Comparison of ENCODE assay signal across 10 mouse cellular contexts in genomic region chrX:99059119-99059518, GRCm38 (mm10). TPM values are rescaled to one million over a fixed set of nuclear protein-coding genes. Genes with fewer than 3 reads are reported as not detected.
A peak's percentile ranks its signal among the peaks of the same experiment; 100 is the strongest.
DNase-seq lines count a peak whose midpoint lies in the region; ATAC-seq and TF ChIP-seq lines count a peak whose summit lies in the region.
"Had no signal": no experiment of that assay in that cellular context is flagged by ENCODE, and none has a peak within 500 bp of the region (broad histone marks: within the 10 kb centered on the region; RNA-seq: fewer than 3 reads in every experiment).

No protein-coding gene starts in this region.

- H3K9ac ChIP-seq in liver, adult 2 months (ENCODE audit: low read depth, low read length) = no peak overlapping the region
- H3K9ac ChIP-seq in liver, embryonic 11.5 days (ENCODE audit: low read depth, low read length) = no peak overlapping the region
- no peak overlapping the region for H3K9ac ChIP-seq in limb, embryonic 11.5 days (ENCODE audit: low read length)
- H3K9ac ChIP-seq: embryonic facial prominence, embryonic 13.5 days had no signal

- peak; percentile 8 to 15 for DNase-seq in cerebellum, postnatal 10 days
- no peak for DNase-seq in cerebellum, postnatal 25 days
- no peak for DNase-seq in liver, adult 2 months (ENCODE audit: extremely low read depth, low read depth, low spot score)
- DNase-seq in liver, embryonic 11.5 days (ENCODE audit: low spot score) = no peak
- DNase-seq in R1 (ENCODE audit: low read depth, low spot score) = peak; percentile 37
- peak; percentile 35 for DNase-seq in limb, embryonic 11.5 days (ENCODE audit: low spot score)
- no peak for DNase-seq in layer of hippocampus, postnatal 36 days
- DNase-seq: kidney, postnatal 10 days had no signal

- no peaks in the 10 kb centered on the region; the same call in 1 of the 2 replicates for H3K4me1 ChIP-seq in liver, adult 2 months (ENCODE audit: control insufficient read depth, insufficient read depth, low read length)
- H3K4me1 ChIP-seq in liver, embryonic 11.5 days (replicated peaks; ENCODE audit: control insufficient read depth, insufficient read depth, low read length) = no peaks in the 10 kb centered on the region
- no peaks in the 10 kb centered on the region for H3K4me1 ChIP-seq in limb, embryonic 11.5 days (ENCODE audit: control insufficient read depth, insufficient read depth, low read length)
- H3K4me1 ChIP-seq: embryonic facial prominence, embryonic 13.5 days had no signal

- H3K79me2 ChIP-seq in liver, adult 2 months (ENCODE audit: control insufficient read depth, insufficient read depth, low read length) = no peaks in the 10 kb centered on the region

- 28% methylated on average over 4 of the region's 4 CpGs for WGBS in liver, adult 2 months
- WGBS in liver, embryonic 11.5 days = 39% methylated on average over 4 of the region's 4 CpGs
- 27% methylated on average over 4 of the region's 4 CpGs for WGBS in limb, embryonic 11.5 days

- no peaks in the 10 kb centered on the region; the same call in 1 of the 2 replicates for H3K36me3 ChIP-seq in liver, adult 2 months (ENCODE audit: control insufficient read depth, insufficient read depth, low read length)
- no peaks in the 10 kb centered on the region for H3K36me3 ChIP-seq in liver, embryonic 11.5 days (ENCODE audit: control insufficient read depth, insufficient read depth, low read length)
- H3K36me3 ChIP-seq in limb, embryonic 11.5 days (ENCODE audit: control insufficient read depth, insufficient read depth, low read length) = no peaks in the 10 kb centered on the region
- H3K36me3 ChIP-seq: embryonic facial prominence, embryonic 13.5 days had no signal

- H3K4me2 ChIP-seq in liver, embryonic 11.5 days = no peak overlapping the region
- no peak overlapping the region for H3K4me2 ChIP-seq in limb, embryonic 11.5 days (ENCODE audit: low read depth, severe bottlenecking)
- H3K4me2 ChIP-seq: embryonic facial prominence, embryonic 13.5 days had no signal

- no peak overlapping the region for H3K4me3 ChIP-seq in liver, adult 2 months (ENCODE audit: insufficient read depth, low read depth, low read length)
- H3K4me3 ChIP-seq in liver, embryonic 11.5 days (ENCODE audit: low read depth, low read length) = no peak overlapping the region
- no peak overlapping the region for H3K4me3 ChIP-seq in limb, embryonic 11.5 days (ENCODE audit: low read depth, low read length)
- H3K4me3 ChIP-seq: embryonic facial prominence, embryonic 13.5 days had no signal

- H3K27ac ChIP-seq in liver, adult 2 months (replicated peaks; ENCODE audit: insufficient read depth, low read depth, low read length) = no peak overlapping the region
- no peak overlapping the region for H3K27ac ChIP-seq in liver, embryonic 11.5 days (ENCODE audit: low read depth, low read length)
- H3K27ac ChIP-seq in limb, embryonic 11.5 days (replicated peaks; ENCODE audit: low read depth, low read length) = no peak overlapping the region
- H3K27ac ChIP-seq: embryonic facial prominence, embryonic 13.5 days had no signal

- no peaks in the 10 kb centered on the region for H3K27me3 ChIP-seq in liver, adult 2 months (ENCODE audit: control insufficient read depth, insufficient read depth, low read length)
- no peaks in the 10 kb centered on the region; the same call in none of the 2 replicates for H3K27me3 ChIP-seq in liver, embryonic 11.5 days (replicated peaks; ENCODE audit: control insufficient read depth, insufficient read depth, low read length)
- peaks cover 8% of the 10 kb centered on the region; the same call in 1 of the 2 replicates for H3K27me3 ChIP-seq in limb, embryonic 11.5 days (ENCODE audit: control insufficient read depth, insufficient read depth, low read length)

- TF ChIP-seq POLR2A in liver, adult 2 months (IDR thresholded peaks at IDR 0.05; ENCODE audit: extremely low read depth, insufficient read depth, low read length) = no peak

- no peaks in the 10 kb centered on the region for H3K9me3 ChIP-seq in liver, embryonic 11.5 days (ENCODE audit: control insufficient read depth, low read length)
- no peaks in the 10 kb centered on the region for H3K9me3 ChIP-seq in limb, embryonic 11.5 days (ENCODE audit: control insufficient read depth, low read length)
- H3K9me3 ChIP-seq: embryonic facial prominence, embryonic 13.5 days had no signal

- 0 out of 2 replicates have a peak, but pooled peaks have one; percentile 2 for TF ChIP-seq CTCF in liver, adult 2 months (IDR thresholded peaks at IDR 0.05; ENCODE audit: low read depth, low read length)

- ATAC-seq in liver, embryonic 11.5 days (replicated peaks; ENCODE audit: low FRiP score) = no peak
- ATAC-seq in limb, embryonic 11.5 days (ENCODE audit: insufficient number of reproducible peaks, low FRiP score, low TSS enrichment, low read depth) = no peak
- ATAC-seq in monocyte, adult 5-6 weeks (replicated peaks; ENCODE audit: insufficient number of reproducible peaks, low FRiP score, low TSS enrichment, poor library complexity, severe bottlenecking) = no peak

RNA-seq across cellular contexts. Expression of gene Stard8, which starts 56.1 kb away (rescaled TPM):
- 6.8 and 8.4 TPM in 2 replicates for total RNA-seq in liver, adult 2 months (2014; rRNA removed)
- polyA plus RNA-seq in liver, adult 2 months (2012; rRNA removed) = 8.3 TPM in 2 replicates
- 7.2 and 7.4 TPM in 2 replicates for polyA plus RNA-seq in liver, embryonic 11.5 days (2014; fragmentation: Nextera tagmentation; extraction: Ambion mirVana)
- polyA plus RNA-seq in limb, embryonic 11.5 days (2014; fragmentation: Nextera tagmentation; extraction: Ambion mirVana) = 4.3 and 5.1 TPM in 2 replicates
- total RNA-seq in layer of hippocampus, postnatal 36 days (2021) = 1 to 10 TPM; 6.1 to 8.0 TPM
- 5.9 to 8.0 TPM (median 7.1 TPM) in 3 replicates for total RNA-seq in monocyte, adult 5-6 weeks (2017)

Comparison
In these comparisons a context has a peak if more than half of its experiments do, and no peak if none do; other contexts are left out.
1. DNase-seq: peak in cerebellum, postnatal 10 days (2 of 2), R1 (single experiment) and limb, embryonic 11.5 days (single experiment); none in cerebellum, postnatal 25 days (0 of 2), liver, adult 2 months (single experiment), liver, embryonic 11.5 days (single experiment) and layer of hippocampus, postnatal 36 days (0 of 2).